Mouse (Mus musculus) heart, embryonic 11.5 days (tissue): ENCODE results near the gene Dguok. TPM values are rescaled to one million over a fixed set of nuclear protein-coding genes. Genes with fewer than 3 reads are reported as not detected.

Experiments
- ATAC-seq: fragments of 200-750 bp; cut with Nextera tagmentation; replicated peaks from 2 replicates; pipeline ENCODE4 v1.8.0; 2017; ENCODE audit warnings: moderate library complexity; ENCODE audit not compliant: insufficient number of reproducible peaks, low FRiP score, low TSS enrichment
- H3K27ac ChIP-seq: fragments of 300-500 bp; sonication (generic); 2 replicates; pipeline ENCODE4 v1.5.1; 2014; ENCODE audit warnings: mild to moderate bottlenecking, low read depth, low read length
- H3K27me3 ChIP-seq: fragments of 300-500 bp; sonication (generic); 2 replicates; pipeline ENCODE4 v1.6.1; 2014; ENCODE audit warnings: mild to moderate bottlenecking, low read length, mixed read lengths; ENCODE audit not compliant: control insufficient read depth, insufficient read depth
- H3K36me3 ChIP-seq: fragments of 300-500 bp; sonication (generic); 2 replicates; pipeline ENCODE4 v1.6.1; 2014; ENCODE audit warnings: mild to moderate bottlenecking, low read length, moderate library complexity, mixed read lengths; ENCODE audit not compliant: control insufficient read depth, insufficient read depth
- H3K4me1 ChIP-seq: fragments of 300-500 bp; sonication (generic); 2 replicates; pipeline ENCODE4 v1.6.1; 2014; ENCODE audit warnings: low read length; ENCODE audit not compliant: control insufficient read depth, insufficient read depth
- H3K4me2 ChIP-seq: fragments of 300-500 bp; sonication (generic); 2 replicates; pipeline ENCODE4 v1.6.1; 2014; ENCODE audit warnings: mild to moderate bottlenecking, moderate library complexity
- H3K4me3 ChIP-seq: fragments of 300-500 bp; sonication (generic); 2 replicates; pipeline ENCODE4 v1.5.1; 2014; ENCODE audit warnings: low read depth, low read length
- H3K9ac ChIP-seq: fragments of 300-500 bp; sonication (generic); 2 replicates; pipeline ENCODE4 v1.6.1; 2014; ENCODE audit warnings: mild to moderate bottlenecking, low read depth, low read length, moderate library complexity
- H3K9me3 ChIP-seq: fragments of 300-500 bp; sonication (generic); replicated peaks from 2 replicates; pipeline ENCODE4 v1.6.1; 2016; ENCODE audit warnings: low read length; ENCODE audit not compliant: control insufficient read depth
- WGBS: fragments of 180-500 bp; shearing (Covaris S2); extraction: QIAGEN DNeasy Blood & Tissue Kit; methylation state at CpG from one replicate; pipeline ENCODE4 v1.1.7; 2014; ENCODE audit not compliant: insufficient replicate concordance; 5-methylcytosine and 5-hydroxymethylcytosine counted together
- polyA plus RNA-seq: library from polyadenylated mRNA; unstranded; fragments of >200 nt; fragmentation: Nextera tagmentation; extraction: Ambion mirVana; gene quantifications from 2 replicates; pipeline ENCODE4 v1.2.1, GENCODE M21; 2014

Gene Dguok
- polyA plus RNA-seq, 1 experiment from 2014 or later = 47.9 TPM

DNA sequence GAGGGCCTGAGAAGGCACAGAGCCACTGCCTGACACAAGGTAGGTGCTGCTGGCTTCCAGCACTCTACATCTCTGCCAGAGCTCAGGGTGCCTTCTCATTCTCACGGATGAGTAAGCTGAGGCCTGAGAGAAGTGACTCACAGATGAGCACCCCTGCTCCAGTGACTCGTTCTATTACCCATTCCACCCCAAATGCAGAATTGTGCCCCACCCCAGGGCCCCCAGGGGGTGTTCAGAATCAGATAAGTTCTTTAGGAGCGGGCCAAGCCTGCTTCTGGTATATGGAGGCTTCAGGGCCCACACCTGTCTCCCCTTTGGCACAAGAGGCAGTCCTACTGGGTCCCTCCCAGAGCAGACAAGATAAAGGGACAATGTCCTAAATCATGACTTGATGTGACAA, 64.1 kb downstream of the Dguok start:
- no peak for ATAC-seq
- Histone ChIP-seq H3K9me3 (no peaks in the 10 kb centered on the region), H3K4me2 (peak overlapping the region; percentile 74), H3K4me3 (0 out of 2 replicates have a peak overlapping the region, but pooled peaks have one; percentile 69), H3K36me3 (no peaks in the 10 kb centered on the region), H3K27me3 (no peaks in the 10 kb centered on the region), H3K4me1 (peaks cover 74% of the 10 kb centered on the region), H3K9ac (no peak overlapping the region), H3K27ac (peak overlapping the region; percentile 88)
- 52% methylated on average over 3 of the region's 3 CpGs for WGBS

DNA sequence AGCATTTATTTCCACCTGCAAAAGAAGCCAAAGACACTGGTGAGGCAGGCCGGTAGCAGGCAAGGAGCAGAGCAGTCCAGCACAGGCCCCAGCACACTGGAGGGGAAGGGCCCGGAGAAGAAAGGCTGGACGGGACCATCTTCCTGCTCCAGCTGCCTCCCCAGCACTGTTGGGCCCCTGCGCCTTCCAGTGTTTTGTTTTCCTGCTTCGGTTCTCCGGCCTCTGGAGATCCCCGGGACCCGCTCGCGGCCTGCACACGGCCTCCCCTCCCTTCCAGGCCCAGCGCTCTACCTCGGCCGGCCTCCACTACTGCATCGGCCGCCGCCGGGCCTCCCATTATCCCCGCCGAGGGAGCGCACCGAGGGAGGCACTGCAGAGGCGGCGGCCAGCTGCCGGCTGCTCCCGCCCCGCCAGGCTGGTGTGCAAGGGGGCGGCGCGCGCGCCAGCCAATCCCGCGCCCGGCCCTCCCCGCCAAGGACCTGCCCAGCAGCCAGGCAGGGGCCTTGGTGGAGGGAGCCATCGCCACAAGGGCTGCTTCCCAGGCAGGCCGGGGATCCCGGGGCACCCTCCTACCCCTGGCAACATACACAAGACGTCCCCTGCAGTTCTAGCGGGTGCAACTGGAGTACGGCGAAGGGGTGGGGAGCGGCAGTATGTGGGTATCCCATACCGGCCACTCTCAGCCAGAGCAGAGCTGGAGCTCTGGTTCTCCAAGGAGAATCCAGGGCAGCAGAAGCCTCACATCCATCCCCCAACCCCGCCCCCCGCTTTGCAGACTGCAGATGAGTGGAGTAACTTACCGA, 65.3 kb downstream of the Dguok start:
- under 1% methylated on average over 47 of the region's 48 CpGs for WGBS
- peak overlapping the region; percentile 89 for H3K27ac ChIP-seq
- peak overlapping the region; percentile 74 for H3K4me2 ChIP-seq
- ATAC-seq = peak; percentile 88
- peak overlapping the region; percentile 69 for H3K4me3 ChIP-seq
- peak overlapping the region; percentile 84 for H3K9ac ChIP-seq
- H3K4me1 ChIP-seq = peaks cover 67% of the 10 kb centered on the region
- no peaks in the 10 kb centered on the region for H3K36me3 ChIP-seq
- H3K27me3 ChIP-seq = no peaks in the 10 kb centered on the region
- no peaks in the 10 kb centered on the region for H3K9me3 ChIP-seq

DNA sequence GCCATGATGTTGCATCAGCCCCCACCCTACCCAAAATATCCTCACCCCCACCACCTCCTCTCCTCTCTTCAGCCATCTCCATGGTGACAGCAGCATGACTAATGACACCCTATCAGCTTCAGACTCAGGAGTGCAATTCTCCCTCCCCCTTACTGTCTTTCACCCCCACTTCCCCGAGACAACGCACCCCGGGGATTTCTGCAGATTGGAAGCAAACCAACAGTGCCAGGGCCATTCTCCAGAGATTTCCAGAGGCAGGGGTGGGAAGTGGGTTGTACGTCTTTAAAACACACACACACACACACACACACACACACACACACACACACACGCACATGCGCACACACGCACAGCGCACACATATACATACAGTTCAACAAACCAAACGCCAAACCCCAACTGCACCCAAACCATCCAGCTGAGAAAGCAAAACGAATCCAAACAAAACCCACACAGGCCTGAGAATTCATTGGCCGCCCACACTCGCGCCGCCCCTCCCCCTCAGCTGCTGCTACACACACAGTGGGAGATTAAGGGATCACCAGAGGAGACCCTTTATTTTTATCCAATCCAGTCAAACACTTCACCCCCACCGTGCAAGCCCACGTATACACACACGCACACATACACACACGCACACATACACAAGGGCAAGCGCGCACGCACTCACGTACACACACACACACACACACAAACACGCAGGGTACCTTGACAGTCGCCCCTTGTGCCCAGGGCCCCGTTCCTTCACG, 66.1 kb downstream of the Dguok start:
- Histone ChIP-seq H3K27ac (peak overlapping the region; percentile 89), H3K4me2 (peak overlapping the region; percentile 74), H3K9me3 (no peaks in the 10 kb centered on the region), H3K9ac (peak overlapping the region; percentile 84), H3K4me1 (peaks cover 60% of the 10 kb centered on the region), H3K36me3 (no peaks in the 10 kb centered on the region), H3K27me3 (no peaks in the 10 kb centered on the region), H3K4me3 (peak overlapping the region; percentile 69)
- 6% methylated on average over 25 of the region's 26 CpGs for WGBS
- ATAC-seq = 0 out of 2 replicates have a peak, but pooled peaks have one; percentile 14

DNA sequence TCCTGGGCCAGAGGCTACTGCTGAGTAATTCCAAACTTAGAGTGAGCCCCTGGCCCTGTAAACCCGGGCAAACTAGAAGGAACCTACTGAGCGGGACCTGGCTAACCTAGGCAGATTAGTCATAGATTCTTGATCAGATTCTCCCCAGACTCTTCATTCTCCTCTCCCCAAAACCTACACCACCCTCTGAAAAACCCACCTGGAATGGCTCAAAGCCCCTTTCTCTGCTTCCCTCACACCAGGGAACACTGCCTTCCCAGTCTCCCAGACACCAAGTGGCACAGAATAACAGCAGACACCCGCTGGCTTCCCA, 66.6 kb downstream of the Dguok start:
- Histone ChIP-seq H3K4me2 (peak overlapping the region; percentile 74), H3K27ac (0 out of 2 replicates have a peak overlapping the region, but pooled peaks have one; percentile 1), H3K4me3 (peak overlapping the region; percentile 69), H3K36me3 (no peaks in the 10 kb centered on the region), H3K4me1 (peaks cover 58% of the 10 kb centered on the region), H3K9me3 (no peaks in the 10 kb centered on the region), H3K27me3 (no peaks in the 10 kb centered on the region), H3K9ac (peak overlapping the region; percentile 84)
- WGBS = 36% methylated on average over 3 of the region's 3 CpGs
- ATAC-seq = no peak

DNA sequence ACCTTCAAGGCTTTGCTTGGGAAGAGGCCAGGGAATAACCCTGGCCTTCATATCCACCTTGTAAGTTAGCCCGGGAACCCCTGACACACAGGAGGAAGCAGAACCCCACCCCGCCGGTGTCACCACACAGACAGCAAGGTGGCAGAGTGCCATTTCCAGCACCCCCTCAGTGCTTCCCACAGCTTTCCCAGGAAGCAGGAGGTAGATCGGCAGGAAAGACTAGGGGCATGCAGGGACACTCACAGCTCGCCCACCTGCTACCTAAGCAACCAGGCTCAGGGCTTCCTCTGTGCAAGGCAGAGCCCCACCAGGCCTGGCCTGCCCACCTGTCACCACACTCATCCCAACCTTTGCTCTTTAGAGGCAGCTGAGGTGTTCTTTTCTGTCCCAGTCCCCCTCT, 67.0 kb downstream of the Dguok start:
- no peaks in the 10 kb centered on the region for H3K27me3 ChIP-seq
- H3K4me1 ChIP-seq = peaks cover 58% of the 10 kb centered on the region
- no peaks in the 10 kb centered on the region for H3K36me3 ChIP-seq
- H3K4me3 ChIP-seq = peak overlapping the region; percentile 69
- no peak overlapping the region; the same call in 1 of the 2 replicates for H3K9ac ChIP-seq
- 71% methylated on average over 5 of the region's 5 CpGs for WGBS
- H3K4me2 ChIP-seq = peak overlapping the region; percentile 74
- ATAC-seq = no peak
- no peaks in the 10 kb centered on the region for H3K9me3 ChIP-seq
- H3K27ac ChIP-seq = no peak overlapping the region

DNA sequence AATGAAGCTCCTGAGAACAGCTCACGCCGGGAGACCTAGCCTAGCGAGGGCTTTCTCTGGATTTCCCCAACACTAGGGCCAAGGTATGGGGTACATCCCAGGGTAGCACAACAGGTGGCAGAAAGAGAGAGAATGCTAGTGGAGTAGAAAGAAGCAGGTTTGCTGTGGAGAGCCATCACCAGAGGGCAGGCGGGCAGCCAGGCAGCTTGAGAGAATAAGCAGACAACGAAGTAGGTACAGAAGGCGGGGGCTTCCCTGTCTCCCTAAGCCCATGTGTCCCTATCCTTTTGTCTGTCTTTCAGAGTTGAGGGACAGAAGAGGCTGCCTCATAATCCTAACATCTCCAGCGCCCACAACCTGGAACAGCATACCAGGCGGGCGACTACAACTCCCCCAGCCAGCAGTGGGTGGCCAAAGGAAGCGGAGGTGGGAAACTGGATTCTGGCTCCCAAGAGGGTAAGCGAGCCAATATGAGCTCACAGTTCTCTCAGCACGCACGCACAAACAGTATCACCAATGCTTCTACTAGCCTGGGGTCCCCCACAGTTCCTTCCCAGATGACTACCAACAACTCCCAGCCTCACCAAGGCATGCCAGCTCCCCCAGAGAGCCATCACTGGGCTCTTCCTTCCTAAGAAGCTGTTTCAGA, 67.5 kb downstream of the Dguok start:
- no peak overlapping the region for H3K27ac ChIP-seq
- H3K4me1 ChIP-seq = peaks cover 54% of the 10 kb centered on the region
- H3K4me2 ChIP-seq = peak overlapping the region; percentile 4; the same call in 1 of the 2 replicates
- H3K27me3 ChIP-seq = no peaks in the 10 kb centered on the region
- ATAC-seq = no peak
- WGBS = 91% methylated on average over 13 of the region's 13 CpGs
- H3K36me3 ChIP-seq = no peaks in the 10 kb centered on the region
- no peak overlapping the region for H3K4me3 ChIP-seq
- peak overlapping the region; percentile 10; the same call in 1 of the 2 replicates for H3K9ac ChIP-seq
- H3K9me3 ChIP-seq = no peaks in the 10 kb centered on the region

DNA sequence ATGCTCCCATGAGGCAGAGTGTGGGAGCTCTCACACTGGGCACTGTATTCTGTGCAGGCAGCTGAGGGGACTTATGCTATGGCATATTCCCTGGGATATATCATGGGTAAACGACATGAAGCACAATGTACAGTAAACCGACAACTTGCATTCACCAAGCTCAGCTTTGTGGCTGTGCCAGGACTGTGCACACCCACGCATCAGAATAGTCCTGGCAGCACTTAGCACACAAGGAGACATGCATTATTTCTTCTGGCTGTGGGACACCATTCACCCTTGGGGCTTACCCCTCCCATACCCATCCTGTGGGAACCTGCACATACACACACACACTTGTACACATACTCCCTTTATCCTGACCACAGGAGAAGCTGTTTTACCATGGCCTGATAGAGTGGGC, 68.2 kb downstream of the Dguok start:
- no peaks in the 10 kb centered on the region for H3K27me3 ChIP-seq
- peaks cover 51% of the 10 kb centered on the region for H3K4me1 ChIP-seq
- H3K9ac ChIP-seq = peak overlapping the region; percentile 10; the same call in 1 of the 2 replicates
- no peak overlapping the region for H3K4me3 ChIP-seq
- H3K4me2 ChIP-seq = no peak overlapping the region
- WGBS = 87% methylated on average over 3 of the region's 3 CpGs
- H3K9me3 ChIP-seq = no peaks in the 10 kb centered on the region
- H3K27ac ChIP-seq = no peak overlapping the region
- no peaks in the 10 kb centered on the region for H3K36me3 ChIP-seq
- no peak for ATAC-seq

DNA sequence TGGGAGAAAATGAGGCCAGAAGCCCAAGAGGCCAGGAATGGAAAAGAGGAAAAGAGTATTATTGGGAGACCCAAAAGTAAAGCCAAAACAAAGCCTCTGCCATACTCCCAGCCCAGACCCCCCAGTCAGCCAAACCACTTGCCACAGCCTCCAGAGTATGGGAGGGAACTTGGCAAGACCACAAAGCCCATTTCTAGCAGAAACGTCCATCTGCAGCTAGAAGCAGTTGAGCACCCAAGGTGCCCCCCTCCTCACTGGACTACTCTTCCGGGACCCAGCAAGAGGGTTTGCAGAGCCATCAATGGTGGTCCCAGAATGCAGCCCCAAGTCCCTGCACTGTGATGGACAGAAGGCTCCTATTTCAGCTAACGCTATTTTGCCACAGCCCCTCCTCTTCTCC, 69.0 kb downstream of the Dguok start:
- no peaks in the 10 kb centered on the region for H3K36me3 ChIP-seq
- no peak for ATAC-seq
- H3K4me3 ChIP-seq = no peak overlapping the region
- WGBS = 63% methylated on average over 3 of the region's 3 CpGs
- no peaks in the 10 kb centered on the region for H3K9me3 ChIP-seq
- H3K9ac ChIP-seq = no peak overlapping the region
- H3K4me2 ChIP-seq = no peak overlapping the region
- no peaks in the 10 kb centered on the region for H3K27me3 ChIP-seq
- H3K4me1 ChIP-seq = peaks cover 44% of the 10 kb centered on the region
- no peak overlapping the region for H3K27ac ChIP-seq
